Mouse (Mus musculus): Measurements from ENCODE around the gene Micu1. TPM values are rescaled to one million over a fixed set of nuclear protein-coding genes. Genes with fewer than 3 reads are reported as not detected.

Gene Micu1
- polyA plus RNA-seq, 1 experiment = 57.5 TPM

- H3K27ac ChIP-seq (ENCODE audit: control insufficient read depth, insufficient read depth, low read length) = peak overlapping the region; percentile 40; the same call in 1 of the 2 replicates
- WGBS = 80% methylated on average over 8 of the region's 8 CpGs
Measured at GRCm38 (mm10) chr10:59902606-59902990, 200.3 kb downstream of the Micu1 start.

DNA sequence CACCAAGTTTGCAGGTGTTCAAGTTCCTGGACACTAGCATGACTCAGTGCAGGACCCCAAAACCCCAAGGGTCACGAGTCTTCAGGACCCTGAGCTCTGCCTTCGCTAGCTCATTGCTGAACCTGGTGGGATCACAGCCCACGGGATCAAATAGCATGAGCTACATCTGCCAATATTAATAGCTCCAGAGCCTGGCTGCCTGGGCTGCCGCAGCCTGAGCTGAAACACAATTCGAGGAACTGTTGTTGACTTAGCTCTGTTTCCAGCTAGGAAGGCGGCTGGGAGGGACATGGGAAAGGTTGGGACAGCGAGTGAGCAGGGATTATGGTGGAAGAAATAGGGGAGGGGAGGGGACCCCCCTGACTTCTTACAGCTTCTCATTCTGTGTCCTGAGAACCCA, 200.9 kb downstream of the Micu1 start:
- TF ChIP-seq POLR2A (IDR thresholded peaks at IDR 0.05; ENCODE audit: control insufficient read depth, extremely low read depth, insufficient read depth, low read length, poor library complexity) = no peak
- TF ChIP-seq CTCF (IDR thresholded peaks at IDR 0.05; ENCODE audit: borderline replicate concordance, control insufficient read depth, extremely low read depth, insufficient read depth, low read length, poor library complexity) = no peak
- DNase-seq = no peak

More at GRCm38 (mm10) chr10:59902606-59902990, 200.3 kb downstream of the Micu1 start:
- H3K4me3 ChIP-seq (ENCODE audit: control insufficient read depth, insufficient read depth, low read length) = no peak overlapping the region
- H3K27me3 ChIP-seq (ENCODE audit: control insufficient read depth, insufficient read depth, low read length) = no peaks in the 10 kb centered on the region
- H3K4me1 ChIP-seq (replicated peaks; ENCODE audit: control insufficient read depth, insufficient read depth, low read length) = peaks cover 71% of the 10 kb centered on the region
- no peak for DNase-seq
- no peaks in the 10 kb centered on the region for H3K36me3 ChIP-seq (ENCODE audit: control insufficient read depth, insufficient read depth, low read length)
- TF ChIP-seq POLR2A (IDR thresholded peaks at IDR 0.05; ENCODE audit: control insufficient read depth, extremely low read depth, insufficient read depth, low read length, poor library complexity) = no peak
- no peak for TF ChIP-seq CTCF (IDR thresholded peaks at IDR 0.05; ENCODE audit: borderline replicate concordance, control insufficient read depth, extremely low read depth, insufficient read depth, low read length, poor library complexity)

GRCm38 (mm10) chr10:59907080-59907609, 204.9 kb downstream of the Micu1 start:
- Histone ChIP-seq H3K36me3 (ENCODE audit: control insufficient read depth, insufficient read depth, low read length) (no peaks in the 10 kb centered on the region), H3K27me3 (ENCODE audit: control insufficient read depth, insufficient read depth, low read length) (no peaks in the 10 kb centered on the region), H3K27ac (ENCODE audit: control insufficient read depth, insufficient read depth, low read length) (peak overlapping the region; percentile 89), H3K4me3 (ENCODE audit: control insufficient read depth, insufficient read depth, low read length) (no peak overlapping the region), H3K4me1 (replicated peaks; ENCODE audit: control insufficient read depth, insufficient read depth, low read length) (peaks cover 69% of the 10 kb centered on the region)
- WGBS = 53% methylated on average over 3 of the region's 3 CpGs
- DNase-seq = peak; percentile 64
- no peak for TF ChIP-seq POLR2A (IDR thresholded peaks at IDR 0.05; ENCODE audit: control insufficient read depth, extremely low read depth, insufficient read depth, low read length, poor library complexity)
- TF ChIP-seq CTCF (IDR thresholded peaks at IDR 0.05; ENCODE audit: borderline replicate concordance, control insufficient read depth, extremely low read depth, insufficient read depth, low read length, poor library complexity) = no peak

More for the DNA sequence above, 200.9 kb downstream of the Micu1 start:
- Histone ChIP-seq H3K36me3 (ENCODE audit: control insufficient read depth, insufficient read depth, low read length) (no peaks in the 10 kb centered on the region), H3K27me3 (ENCODE audit: control insufficient read depth, insufficient read depth, low read length) (no peaks in the 10 kb centered on the region), H3K4me1 (replicated peaks; ENCODE audit: control insufficient read depth, insufficient read depth, low read length) (peaks cover 71% of the 10 kb centered on the region), H3K4me3 (ENCODE audit: control insufficient read depth, insufficient read depth, low read length) (no peak overlapping the region), H3K27ac (ENCODE audit: control insufficient read depth, insufficient read depth, low read length) (no peak overlapping the region)
- 80% methylated on average over 7 of the region's 7 CpGs for WGBS

DNA sequence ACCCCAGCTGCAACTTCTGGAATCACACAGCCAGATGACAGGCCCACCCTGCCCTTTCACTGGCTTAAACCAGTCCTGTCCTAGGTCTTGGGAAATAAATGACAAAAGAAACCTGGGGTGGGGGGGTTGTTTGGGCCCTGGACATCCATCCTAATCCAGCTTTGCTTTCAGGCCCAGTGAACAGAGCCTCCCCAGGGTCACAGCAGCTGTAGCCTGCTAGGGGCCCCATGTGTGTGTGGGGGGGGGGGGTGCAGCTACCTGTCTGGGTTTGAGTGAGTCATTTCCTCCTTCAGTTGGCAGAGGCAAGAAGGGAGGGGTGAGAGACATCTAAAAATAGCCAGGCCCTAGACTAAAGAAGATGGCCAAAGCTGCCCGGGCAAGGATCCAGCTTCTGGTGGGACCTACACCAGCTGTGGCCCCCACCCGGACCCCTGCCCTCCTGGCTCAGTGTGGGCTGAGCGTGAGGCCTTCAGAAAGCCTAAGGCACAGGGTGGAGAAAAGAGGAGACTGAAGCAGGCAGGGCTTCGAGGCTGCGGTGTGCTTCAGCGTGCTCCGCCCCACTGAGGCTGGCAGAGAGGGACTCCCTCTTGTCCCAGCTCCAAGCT, 205.5 kb downstream of the Micu1 start:
- Histone ChIP-seq H3K4me1 (replicated peaks; ENCODE audit: control insufficient read depth, insufficient read depth, low read length) (peaks cover 63% of the 10 kb centered on the region), H3K27me3 (ENCODE audit: control insufficient read depth, insufficient read depth, low read length) (no peaks in the 10 kb centered on the region), H3K36me3 (ENCODE audit: control insufficient read depth, insufficient read depth, low read length) (no peaks in the 10 kb centered on the region), H3K4me3 (ENCODE audit: control insufficient read depth, insufficient read depth, low read length) (no peak overlapping the region), H3K27ac (ENCODE audit: control insufficient read depth, insufficient read depth, low read length) (peak overlapping the region; percentile 94)
- TF ChIP-seq CTCF (IDR thresholded peaks at IDR 0.05; ENCODE audit: borderline replicate concordance, control insufficient read depth, extremely low read depth, insufficient read depth, low read length, poor library complexity) = no peak
- TF ChIP-seq POLR2A (IDR thresholded peaks at IDR 0.05; ENCODE audit: control insufficient read depth, extremely low read depth, insufficient read depth, low read length, poor library complexity) = no peak
- WGBS = 0% methylated on average over 7 of the region's 7 CpGs
- peak; percentile 62 for DNase-seq

DNA sequence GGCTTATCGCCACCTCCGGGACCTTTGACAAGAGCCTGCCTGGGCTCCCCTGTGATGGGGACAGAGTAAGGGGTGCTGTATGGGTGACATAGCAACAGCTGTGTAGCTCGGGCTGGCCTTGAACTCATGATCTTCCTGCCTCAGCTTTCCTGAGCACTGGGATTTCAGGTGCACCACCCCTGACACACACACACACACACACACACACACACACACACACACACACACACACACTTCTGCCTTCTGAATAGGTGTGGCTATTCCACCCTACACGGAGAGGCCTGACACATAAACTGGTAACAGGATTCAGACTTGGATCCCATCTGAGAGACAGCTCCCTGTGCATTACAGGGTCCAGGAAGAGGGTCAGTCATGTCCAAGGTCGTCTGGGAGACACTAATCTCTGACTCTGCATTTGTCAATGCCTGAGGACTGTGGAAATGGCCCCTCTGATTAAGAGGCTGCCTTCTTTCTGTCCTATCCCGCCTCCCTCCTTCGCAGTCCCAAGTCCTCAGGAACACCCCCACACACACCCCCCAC, 206.6 kb downstream of the Micu1 start:
- no peaks in the 10 kb centered on the region for H3K36me3 ChIP-seq (ENCODE audit: control insufficient read depth, insufficient read depth, low read length)
- no peak for DNase-seq
- peaks cover 53% of the 10 kb centered on the region for H3K4me1 ChIP-seq (replicated peaks; ENCODE audit: control insufficient read depth, insufficient read depth, low read length)
- H3K27ac ChIP-seq (ENCODE audit: control insufficient read depth, insufficient read depth, low read length) = peak overlapping the region; percentile 94
- no peak for TF ChIP-seq POLR2A (IDR thresholded peaks at IDR 0.05; ENCODE audit: control insufficient read depth, extremely low read depth, insufficient read depth, low read length, poor library complexity)
- no peak for TF ChIP-seq CTCF (IDR thresholded peaks at IDR 0.05; ENCODE audit: borderline replicate concordance, control insufficient read depth, extremely low read depth, insufficient read depth, low read length, poor library complexity)
- WGBS = 58% methylated on average over 7 of the region's 7 CpGs
- no peaks in the 10 kb centered on the region for H3K27me3 ChIP-seq (ENCODE audit: control insufficient read depth, insufficient read depth, low read length)
- H3K4me3 ChIP-seq (ENCODE audit: control insufficient read depth, insufficient read depth, low read length) = no peak overlapping the region

- Histone ChIP-seq H3K27me3 (ENCODE audit: control insufficient read depth, insufficient read depth, low read length) (no peaks in the 10 kb centered on the region), H3K27ac (ENCODE audit: control insufficient read depth, insufficient read depth, low read length) (no peak overlapping the region; the same call in 1 of the 2 replicates), H3K36me3 (ENCODE audit: control insufficient read depth, insufficient read depth, low read length) (no peaks in the 10 kb centered on the region), H3K4me3 (ENCODE audit: control insufficient read depth, insufficient read depth, low read length) (no peak overlapping the region), H3K4me1 (replicated peaks; ENCODE audit: control insufficient read depth, insufficient read depth, low read length) (peaks cover 53% of the 10 kb centered on the region)
- no peak for DNase-seq
- no peak for TF ChIP-seq POLR2A (IDR thresholded peaks at IDR 0.05; ENCODE audit: control insufficient read depth, extremely low read depth, insufficient read depth, low read length, poor library complexity)
- WGBS = 40% methylated on average over 14 of the region's 14 CpGs
Measured at GRCm38 (mm10) chr10:59909357-59909847, 207.1 kb downstream of the Micu1 start.

Measured in thymus, adult 2 months (tissue).